Mouse (Mus musculus) gastrocnemius, postnatal 10 days (tissue): ENCODE data around the gene Helq. TPM values are rescaled to one million over a fixed set of nuclear protein-coding genes. Genes with fewer than 3 reads are reported as not detected.

Experiments
- DNase-seq: peaks from one replicate; pipeline ENCODE4 v3.0.0; 2021; ENCODE audit warnings: mixed read lengths
- total RNA-seq, 2 experiments: library from RNA; stranded (reverse); gene quantifications; 2 replicates each; pipeline ENCODE4 v1.2.3; 2021

Helq gene
- total RNA-seq, 2 experiments from 2014 or later = 4.5 to 6.0 TPM

DNA sequence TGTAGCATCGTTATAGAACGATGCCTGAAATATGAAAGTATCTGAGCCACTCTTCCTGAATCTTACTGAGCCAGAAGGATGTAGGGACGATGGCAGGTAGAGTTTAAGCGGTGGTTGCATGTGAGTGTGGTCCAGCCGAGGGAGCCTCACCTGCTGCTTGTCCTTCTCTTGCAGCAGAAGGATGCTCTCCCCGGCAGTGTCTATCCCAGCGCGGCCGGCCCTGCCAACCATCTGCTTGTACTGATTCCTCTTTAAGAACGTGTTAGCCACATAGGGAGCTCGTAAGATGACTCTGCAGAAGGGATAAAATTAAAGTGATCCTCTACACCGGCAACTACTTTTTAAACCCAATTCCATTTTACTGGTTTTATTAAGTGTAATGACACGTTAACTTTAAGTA, 19.4 kb downstream of the Helq start:
- no peak for DNase-seq

DNA sequence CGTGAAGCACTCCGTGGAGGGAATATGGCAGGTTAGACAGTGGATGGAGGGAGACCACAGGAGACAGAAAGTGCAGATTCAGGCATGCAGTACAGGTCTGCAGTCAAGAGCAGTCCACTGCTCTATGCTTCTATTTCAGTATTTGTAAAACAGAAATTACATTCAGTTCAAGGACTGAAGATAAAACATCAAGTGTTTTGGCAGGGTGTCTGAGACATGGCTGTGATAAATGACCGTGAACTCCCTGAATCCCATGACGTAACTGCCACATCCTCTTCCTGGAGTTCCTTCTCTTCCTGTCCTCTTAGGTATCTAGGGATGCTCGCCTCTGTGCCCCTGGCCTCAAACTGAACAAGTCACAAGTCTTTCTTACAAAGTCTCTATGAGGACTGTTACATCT, 21.5 kb downstream of the Helq start:
- DNase-seq = no peak

DNA sequence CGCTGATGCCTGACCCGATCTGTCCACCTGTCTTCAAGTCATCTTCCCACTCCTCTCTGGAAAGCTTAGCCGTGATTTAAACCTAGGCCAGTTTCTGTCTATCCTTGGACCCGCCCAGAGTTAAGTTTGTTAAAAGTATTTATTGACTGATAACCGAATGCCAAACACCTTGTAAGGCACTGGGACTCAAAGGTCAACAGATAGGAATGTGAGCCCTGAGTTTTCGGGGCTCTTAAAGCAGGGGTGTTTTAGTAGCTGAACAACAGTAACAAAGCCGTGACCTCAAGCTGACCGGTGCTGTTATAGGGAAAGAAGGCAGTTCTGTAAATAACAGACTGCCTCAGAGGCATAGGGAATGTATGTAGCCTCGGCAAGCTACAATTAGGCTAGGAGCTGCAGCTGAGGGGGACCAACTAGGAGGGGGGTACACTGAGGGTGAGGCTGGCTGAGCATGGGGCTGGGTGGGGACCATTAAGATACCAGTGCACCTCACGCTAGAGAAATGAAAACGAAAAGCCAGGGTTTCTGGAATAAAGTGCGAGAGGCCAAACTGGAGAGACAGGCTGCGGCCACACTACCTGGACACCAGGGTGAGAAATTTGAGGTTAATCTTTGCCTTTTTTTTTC, 22.5 kb downstream of the Helq start:
- no peak for DNase-seq

DNA sequence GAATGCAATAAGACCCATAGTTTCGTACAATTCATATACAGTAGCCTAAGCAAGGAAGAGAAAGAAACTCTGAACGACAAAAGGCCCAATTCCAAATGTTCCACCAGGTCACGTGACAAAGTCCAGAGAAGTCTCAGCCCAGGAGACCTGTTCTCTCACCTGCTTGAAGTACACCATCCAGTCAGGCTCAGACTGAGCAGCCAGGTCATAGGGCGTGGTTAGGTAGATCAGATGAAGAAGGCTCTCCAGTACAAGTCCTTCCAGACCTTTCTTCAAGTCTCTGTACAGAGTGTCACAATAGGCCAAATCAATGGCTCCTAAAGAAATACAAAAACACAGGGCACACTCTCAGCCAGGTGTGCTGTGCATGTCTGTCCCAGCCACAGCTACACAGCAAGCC, 26.8 kb downstream of the Helq start:
- DNase-seq = no peak

DNA sequence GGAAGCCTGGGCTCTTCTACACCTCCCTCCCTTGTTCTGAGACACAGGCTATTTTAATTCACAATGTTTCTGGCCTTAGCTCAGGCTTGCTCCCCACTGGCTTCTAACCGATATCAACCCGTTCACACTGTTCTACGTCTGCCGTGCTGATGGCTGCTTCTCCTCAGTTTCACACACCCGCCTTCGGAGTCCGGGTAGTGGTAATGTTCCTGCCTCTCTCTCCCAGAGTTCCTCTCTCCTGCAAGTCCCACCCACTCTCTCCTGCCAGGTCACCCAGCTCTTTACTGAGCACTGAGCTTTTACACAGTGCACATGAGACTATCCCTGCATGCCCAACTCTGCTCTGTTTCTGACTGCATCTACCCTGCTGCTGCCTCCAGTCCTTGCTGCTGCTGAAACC, 32.4 kb downstream of the Helq start:
- DNase-seq = no peak

DNA sequence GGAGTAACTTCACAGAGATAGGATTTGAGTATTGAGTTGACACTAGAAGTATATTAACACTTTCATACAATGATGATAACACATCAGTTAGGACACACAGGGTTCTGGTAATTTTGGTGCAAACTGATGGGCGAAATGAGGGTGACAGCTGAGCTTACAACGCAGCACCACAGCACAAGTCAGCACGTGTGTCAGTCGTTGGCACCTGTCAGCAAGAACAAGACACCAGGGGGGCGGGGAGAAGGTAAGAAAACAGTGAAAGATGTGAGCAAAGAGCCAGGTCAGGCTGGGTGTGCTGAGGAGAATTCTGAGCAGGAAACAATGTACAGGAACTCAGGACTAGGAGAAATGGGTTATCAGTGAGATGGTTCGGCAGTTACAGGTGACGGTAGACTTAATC, 36.7 kb downstream of the Helq start:
- no peak for DNase-seq

DNA sequence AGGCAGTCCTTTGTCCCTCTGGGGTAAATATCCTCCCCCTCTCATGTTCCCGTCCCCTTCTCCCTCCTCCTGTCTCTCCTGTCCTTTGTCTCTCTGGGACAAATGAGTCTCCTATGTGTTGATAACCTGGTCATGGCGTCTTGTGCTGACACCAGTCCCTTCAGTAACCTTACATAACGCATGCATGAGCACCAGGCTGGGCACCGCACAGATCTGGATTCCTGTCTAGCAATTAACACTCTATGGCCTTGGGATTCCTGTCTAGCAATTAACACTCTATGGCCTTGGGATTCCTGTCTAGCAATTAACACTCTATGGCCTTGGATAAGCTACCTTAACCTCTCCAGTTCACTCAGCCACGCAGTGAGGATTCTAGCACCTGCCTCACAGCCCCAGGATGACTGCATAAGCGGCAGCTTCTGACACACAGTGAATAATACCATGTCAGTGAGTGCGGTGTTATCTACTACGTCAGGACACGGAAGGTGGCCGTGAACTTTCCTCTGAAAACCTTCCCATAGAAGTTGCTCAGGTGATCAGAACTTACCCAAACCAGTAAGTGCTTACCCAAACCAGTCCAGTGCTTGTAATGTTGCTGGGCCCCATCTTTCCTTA, 38.2 kb downstream of the Helq start:
- no peak for DNase-seq

DNA sequence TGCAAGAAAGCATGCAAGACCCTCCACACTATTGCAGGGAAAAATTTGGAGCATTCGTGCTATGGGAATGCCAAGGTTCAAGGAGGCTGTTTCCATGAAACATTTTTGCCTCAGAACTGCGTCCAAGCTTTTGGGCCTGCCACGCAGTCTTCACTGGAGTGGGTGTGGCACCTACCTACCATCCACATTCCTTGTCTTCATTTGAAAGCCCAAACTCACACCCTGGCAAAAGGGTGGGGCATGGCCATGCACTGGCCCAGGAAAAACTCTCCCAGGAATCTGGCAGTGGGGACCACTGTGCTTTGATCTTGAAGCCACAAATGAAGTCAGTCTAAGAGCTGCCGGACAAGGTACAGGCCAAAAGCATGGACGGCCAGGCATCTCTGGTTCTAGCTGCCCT, 40.3 kb downstream of the Helq start:
- DNase-seq = no peak

DNA sequence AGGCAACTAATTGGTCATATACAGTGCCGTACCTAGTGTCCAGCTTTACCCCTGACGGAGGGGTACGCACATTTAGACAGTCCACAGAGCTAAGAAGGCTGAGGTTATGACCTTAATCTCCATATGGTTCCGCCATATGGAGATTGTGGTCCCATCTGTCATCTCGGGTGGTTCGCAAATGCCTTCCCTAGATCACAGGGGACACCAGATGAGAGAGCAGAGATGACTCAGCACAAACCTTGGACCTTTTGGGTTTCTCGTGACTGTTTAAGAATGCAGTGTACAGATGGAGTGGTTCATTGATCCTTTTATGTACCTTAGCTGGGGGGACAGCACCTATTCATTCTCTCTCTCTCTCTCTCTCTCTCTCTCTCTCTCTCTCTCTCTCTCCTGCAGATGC, 45.0 kb downstream of the Helq start:
- DNase-seq = no peak

DNA sequence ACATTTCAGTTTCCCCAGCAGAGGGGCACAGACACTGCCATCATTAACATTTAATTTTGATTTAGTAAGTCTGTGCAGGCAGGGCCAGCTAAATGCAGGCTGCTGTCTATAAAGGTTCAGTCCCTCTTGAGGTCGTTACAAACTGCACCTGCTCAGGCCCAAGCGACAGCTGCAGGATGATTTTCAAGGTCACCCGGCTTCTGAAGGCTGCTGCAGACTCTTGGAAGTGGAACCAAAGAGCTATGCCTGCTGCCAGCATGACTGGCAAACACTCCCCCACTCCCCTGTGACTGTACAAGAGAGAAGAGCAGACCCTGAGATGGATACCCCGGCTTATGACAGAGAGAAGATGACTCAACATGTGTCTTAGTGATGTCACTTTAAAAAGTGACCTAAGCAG, 46.7 kb downstream of the Helq start:
- DNase-seq = no peak

DNA sequence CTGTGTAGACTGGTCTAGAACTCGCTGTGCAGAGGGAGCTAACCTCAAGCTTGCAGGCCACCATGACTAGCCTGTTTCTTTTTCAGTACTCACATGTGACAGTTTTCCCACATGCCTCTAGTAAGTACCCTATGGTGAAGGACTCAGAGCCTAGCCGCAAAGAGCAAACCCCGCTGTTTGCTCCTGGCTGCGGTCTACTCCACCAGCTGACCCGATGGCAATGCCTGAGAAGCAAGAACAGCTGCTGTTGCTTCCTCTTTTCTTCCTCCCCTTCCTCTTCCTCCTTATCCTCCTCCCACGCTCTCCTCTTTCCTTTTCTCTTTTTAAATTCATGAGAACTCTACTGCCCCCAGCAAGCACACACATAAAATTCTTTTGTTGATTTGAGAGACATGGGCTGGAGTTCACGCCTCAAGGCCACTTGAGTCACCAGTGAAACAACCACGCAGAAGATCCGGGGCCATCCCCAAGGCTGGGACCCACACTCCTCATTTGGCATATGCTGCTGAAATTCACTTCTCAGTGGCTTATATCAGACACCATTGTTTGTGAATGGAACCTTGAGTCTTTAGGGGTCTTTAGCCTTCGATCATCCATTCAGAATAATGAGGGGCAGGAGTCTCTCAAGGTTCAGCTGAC, 47.7 kb downstream of the Helq start:
- DNase-seq = no peak

DNA sequence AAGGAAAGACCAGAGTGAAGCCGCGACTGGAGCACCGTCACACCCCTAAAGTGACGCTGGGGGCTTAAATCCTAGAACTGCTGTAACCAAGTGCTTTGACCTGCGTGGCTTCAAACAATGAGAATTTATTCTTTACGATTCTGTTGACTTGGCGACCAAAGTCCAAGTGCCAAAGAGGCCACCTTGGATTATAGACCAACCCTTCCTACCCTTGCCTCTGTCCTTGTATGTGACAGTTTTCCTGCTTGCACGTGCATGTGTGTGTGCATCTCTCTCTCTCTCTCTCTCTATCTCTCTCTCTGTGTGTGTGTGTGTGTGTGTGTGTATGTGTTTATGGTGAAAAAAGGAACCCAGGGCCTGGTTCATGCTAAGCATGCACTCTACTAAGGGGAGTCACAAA, 59.6 kb downstream of the Helq start:
- DNase-seq = no peak

DNA sequence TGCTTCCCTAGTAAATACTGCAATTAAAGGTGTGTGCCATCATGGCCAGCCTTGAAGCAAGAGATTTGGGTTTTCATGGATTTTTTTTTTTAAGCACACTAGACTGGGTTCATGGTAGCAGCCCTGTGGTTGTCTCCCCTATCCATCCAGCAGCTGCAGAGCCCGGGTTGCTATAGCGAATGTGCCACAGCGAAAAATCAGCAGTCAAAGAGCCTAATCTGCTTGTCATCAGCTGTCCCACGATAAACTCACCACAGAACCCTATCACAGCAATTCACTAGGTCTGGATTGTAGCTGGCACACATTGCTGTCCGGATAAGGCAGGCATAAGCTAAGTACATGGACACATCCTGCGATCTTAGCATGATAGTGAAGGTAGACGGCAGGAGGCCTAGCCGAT, 61.5 kb downstream of the Helq start:
- no peak for DNase-seq

DNA sequence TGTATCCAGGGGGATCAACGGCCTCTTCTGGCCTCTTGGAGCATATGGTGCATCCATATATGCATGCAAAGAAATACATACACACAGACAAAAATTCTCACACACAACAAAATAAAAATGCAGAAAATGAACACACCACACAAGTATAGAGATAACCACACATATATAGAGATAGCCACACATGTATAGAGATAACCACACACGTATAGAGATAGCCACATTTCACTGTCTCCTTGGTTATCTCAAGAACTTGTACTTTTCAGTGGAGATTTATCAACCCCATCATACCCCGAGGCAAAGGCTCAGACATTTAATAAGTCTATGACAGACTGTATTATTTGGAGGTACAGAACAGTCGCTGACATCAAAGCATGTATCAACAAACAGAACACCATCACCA, 63.9 kb downstream of the Helq start:
- no peak for DNase-seq

DNA sequence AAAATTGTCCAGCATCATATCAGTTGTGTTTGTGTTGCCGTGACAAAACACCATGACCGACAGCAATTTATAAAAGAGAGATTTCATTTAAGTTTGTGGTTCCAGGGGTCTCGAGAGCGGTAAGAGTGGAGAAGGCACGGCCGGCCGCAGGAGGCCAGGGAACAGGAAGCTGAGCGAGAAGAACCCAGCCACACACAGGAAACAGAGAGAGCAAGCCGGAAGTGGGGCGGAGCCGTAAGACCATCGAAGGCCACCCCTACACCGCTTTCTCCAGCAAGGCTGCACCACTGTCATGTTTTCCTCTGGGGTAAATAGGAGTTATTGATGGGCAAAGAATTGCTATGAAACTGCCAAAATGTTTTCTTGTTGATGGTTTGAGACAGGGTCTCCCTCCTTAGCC, 69.6 kb downstream of the Helq start:
- no peak for DNase-seq

DNA sequence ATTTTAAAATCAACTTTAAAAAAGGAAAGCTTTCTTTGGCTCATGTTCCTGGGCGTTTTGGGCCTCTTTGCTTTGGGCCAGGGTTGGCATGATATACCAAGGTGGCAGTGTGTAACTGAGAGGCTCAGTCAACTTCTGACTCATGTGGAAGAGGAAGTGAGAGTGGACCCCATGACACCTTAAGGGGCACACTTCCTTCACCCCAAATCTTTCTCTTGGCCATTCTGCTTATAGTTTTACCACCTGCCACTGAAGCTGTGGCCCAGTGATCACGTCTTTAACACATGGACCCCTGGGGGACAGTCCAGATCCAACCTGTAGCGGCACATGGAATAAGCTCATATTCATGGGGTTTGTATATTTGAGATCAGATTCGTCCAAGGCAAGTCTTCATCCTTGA, 72.4 kb downstream of the Helq start:
- DNase-seq = no peak

DNA sequence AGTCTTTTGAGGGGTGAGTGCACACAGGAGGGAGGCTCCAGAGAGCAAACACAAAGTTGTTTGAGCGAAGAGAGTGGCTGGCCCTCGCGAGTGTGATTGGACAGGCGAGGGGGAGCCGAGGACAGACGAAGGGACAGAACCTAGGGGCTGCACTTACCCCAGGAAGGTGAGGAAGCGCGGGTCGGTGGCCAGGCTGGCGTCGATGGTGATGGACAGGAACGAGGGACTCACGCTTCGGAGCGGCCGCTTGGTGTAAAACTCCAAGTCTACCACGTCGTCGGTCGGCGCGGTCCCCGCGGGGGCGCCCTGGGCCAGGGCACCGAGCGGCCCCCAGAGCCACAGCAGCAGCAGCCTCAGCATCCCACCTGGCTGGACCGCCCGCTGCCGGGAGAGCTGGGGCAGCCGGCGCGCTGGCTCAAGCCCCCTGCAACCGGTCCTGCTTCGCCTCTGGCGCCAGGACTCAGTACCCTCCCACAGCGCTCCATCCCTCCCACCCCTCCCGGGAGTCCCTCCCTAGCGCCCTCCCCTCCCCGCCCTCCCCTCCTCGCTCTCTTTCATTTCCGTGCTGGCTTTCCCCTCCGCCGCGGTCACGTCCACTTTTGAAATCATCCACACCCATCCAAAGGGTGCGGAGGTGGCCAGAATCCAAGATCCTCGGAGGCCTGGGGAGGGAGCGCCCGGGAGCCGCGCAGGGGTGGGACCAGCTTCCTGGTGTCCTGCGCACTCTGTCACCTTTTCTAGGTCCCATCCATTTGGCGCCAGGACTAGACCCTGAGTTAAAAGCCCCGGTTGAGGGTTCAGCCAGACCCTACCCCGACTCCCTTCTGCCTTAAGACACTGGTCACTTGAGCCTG, 78.9 kb downstream of the Helq start, which contains the start of gene Hpse:
Gene Hpse, minus strand, starts transcription at position 482 of the 854 bp plus-strand sequence.
- peak; percentile 40 for DNase-seq

DNA sequence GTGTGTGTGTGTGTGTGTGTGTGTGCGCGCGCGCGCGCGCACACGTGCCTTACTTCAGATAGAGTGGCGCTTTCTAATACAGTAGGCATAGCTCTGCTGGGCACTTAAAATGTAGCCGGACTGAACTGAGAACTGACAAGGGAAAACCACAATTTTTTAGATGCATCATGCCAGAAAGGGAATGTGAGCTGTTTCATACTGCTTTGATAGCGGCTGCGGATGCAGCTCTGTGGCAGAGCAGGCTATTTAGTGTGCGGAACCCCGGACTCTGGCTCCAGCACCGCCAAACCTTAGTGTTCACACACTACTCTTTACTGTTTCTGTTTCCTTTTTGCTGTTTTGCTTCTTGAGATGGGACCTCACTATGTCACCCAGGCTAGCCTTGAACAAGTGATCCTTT, 81.6 kb downstream of the Helq start:
- DNase-seq = no peak

Other genes starting within 250 kb of the Helq start
- 1 to 10 TPM; 1.8 to 4.4 TPM for gene Plac8, start 226.4 kb downstream of the Helq start, total RNA-seq
- 10 to 100 TPM; 41.1 to 45.0 TPM for gene Coq2, start 123.5 kb downstream of the Helq start, total RNA-seq
- gene Hpse, start 78.9 kb downstream of the Helq start, total RNA-seq = 1 to 10 TPM; 1.2 to 1.5 TPM
- 10 to 100 TPM; 68.3 to 83.5 TPM for gene Mrps18c, start within 50 bp of the Helq start, total RNA-seq
- 1 to 10 TPM; 7.2 to 8.4 TPM for gene Abraxas1, start 22.4 kb upstream of the Helq start, total RNA-seq
- 1 to 10 TPM; 2.8 to 4.8 TPM for gene Gpat3, start 47.1 kb upstream of the Helq start, total RNA-seq